Mouse (Mus musculus): Measurements from ENCODE around the gene Sfn.
A peak's percentile ranks its signal among the peaks of the same experiment; 100 is the strongest.

The Sfn gene

DNA sequence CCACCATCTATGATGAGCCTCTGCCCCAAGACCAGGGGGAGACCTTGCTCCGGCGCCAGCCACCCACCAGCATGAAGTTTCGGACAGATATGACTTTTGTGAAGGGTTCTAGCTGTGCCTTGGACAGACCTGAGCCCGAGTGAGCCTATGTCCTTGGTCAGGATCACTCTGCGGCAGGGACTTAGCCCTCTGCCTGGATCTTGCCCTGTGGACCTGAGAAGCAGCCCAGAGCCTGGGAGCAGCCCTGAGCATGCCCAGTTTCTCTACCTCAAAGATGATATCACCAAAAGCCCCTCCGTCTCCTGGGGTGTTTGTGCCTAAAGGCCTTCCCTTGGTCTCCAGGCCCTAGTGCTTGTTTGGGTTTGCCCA lies 18.3 kb downstream of the Sfn start:
- DNase-seq (ENCODE audit: low read depth, low spot score), result no peak

- DNase-seq (ENCODE audit: low read depth, low spot score), result no peak
Measured at GRCm38 (mm10) chr4:133577983-133578382, 24.0 kb downstream of the Sfn start.

- no peak for DNase-seq (ENCODE audit: low read depth, low spot score)
Measured at GRCm38 (mm10) chr4:133574843-133575202, 27.1 kb downstream of the Sfn start.

GRCm38 (mm10) chr4:133574070-133574842 lies 27.7 kb downstream of the Sfn start, which contains the start of gene Gpatch3:
Gene Gpatch3 (plus strand): TSS chr4:133574745.
- DNase-seq (ENCODE audit: low read depth, low spot score), result peak; percentile 94

DNA sequence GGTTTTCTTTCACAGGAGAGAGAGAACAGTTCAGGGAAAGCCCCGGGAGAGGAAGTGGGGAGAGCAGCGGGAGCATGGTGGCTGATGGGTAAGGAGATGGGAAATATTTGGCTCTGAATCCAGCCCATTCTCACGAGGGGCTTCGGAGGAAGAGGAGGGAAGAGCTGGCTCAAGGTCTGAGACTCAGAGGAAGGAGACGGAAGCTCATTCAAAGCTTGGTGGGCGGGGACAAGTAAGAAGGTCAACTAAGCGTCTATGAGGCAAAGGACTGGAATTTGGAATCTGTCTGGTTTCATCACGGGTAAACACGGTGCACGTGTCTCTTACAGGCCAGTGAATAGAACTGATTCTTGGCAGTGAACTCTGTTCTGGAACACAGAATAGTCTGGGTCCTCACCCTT lies 31.9 kb downstream of the Sfn start:
- no peak for DNase-seq (ENCODE audit: low read depth, low spot score)

GRCm38 (mm10) chr4:133569291-133570065 lies 32.5 kb downstream of the Sfn start:
- DNase-seq (ENCODE audit: low read depth, low spot score), result no peak

GRCm38 (mm10) chr4:133567251-133567650 lies 34.7 kb downstream of the Sfn start:
- DNase-seq (ENCODE audit: low read depth, low spot score), result no peak

DNA sequence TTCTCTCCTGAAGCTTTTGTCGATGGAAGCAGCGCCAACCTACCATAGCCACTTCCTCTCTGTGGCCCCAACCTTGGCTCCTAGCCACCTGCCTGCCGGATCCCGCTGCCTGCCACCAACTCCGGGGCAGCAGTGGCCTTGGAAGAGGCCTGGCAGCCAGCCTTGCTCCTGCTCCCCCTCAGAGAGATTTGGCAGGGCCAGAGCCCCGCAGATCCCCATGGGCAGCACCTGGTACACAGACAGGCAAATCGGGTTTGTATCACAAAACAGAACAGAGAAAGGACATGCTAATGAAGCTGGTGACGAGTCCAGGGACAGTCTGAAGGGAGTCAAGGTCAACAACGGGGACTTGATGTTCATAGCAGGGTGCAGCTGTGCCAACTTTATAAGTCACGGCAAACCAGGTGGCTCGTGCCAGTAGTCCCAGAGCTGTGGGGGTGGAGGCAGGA lies 38.8 kb downstream of the Sfn start:
- no peak for DNase-seq (ENCODE audit: low read depth, low spot score)

- DNase-seq (ENCODE audit: low read depth, low spot score), result no peak
Measured at GRCm38 (mm10) chr4:133561622-133562021, 40.3 kb downstream of the Sfn start.

DNA sequence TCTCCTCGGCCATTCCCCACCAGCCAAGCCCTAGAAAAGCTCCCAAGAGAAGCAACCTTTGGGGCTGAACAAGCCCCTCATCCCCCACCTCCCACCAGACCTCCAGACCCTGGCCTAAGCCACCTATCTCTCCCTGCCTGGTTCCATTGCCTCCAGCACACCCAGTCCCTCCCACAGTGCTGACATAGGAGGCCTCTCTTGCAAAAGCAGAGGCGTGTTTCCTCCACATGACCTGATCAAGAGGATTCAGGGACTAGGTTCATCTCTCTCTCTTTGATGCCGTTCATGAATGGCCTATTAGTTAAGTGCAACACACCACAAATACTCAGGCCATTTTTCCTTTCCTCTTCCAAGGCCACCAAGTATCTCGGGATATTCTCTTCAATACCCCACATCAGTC lies 42.1 kb downstream of the Sfn start:
- DNase-seq (ENCODE audit: low read depth, low spot score), result no peak

- peak; percentile 18 for DNase-seq (ENCODE audit: low read depth, low spot score)
Measured at GRCm38 (mm10) chr4:133557041-133557717, 44.8 kb downstream of the Sfn start.

DNA sequence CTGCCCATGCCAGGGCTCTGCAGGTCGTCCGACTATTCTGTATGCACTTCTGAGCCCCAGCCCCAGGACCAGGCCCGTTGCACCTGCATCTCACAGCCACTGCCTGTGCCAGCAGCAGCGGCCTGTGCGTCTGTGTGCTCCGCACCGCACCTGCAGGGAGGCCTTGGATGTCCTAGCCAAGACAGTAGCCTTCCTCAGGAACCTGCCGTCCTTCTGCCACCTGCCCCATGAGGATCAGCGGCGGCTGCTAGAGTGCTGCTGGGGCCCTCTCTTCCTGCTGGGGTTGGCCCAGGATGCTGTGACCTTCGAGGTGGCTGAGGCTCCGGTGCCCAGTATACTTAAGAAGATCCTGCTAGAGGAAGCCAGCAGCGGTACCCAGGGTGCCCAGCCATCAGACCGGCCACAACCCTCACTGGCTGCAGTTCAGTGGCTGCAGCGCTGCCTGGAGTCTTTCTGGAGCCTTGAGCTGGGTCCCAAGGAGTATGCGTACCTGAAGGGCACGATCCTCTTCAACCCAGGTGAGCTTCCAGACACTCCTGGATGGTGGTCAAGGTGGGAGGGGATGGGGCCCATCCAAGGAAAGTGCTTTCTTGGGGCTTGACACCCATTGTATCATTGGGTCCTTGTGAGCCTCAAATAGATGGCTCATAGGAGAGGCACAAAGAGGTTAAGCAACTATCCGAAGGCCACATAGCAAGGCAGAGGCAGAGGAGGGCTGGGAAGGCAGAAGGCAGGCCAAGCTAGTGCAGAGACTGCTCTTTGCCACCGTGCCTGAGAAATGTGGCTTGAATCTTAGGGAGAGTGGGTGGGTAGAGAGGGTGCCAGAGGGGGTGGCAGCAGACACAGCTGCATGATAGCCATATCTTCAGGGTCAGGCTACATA lies 48.3 kb downstream of the Sfn start:
- DNase-seq (ENCODE audit: low read depth, low spot score), result no peak

GRCm38 (mm10) chr4:133552768-133553447 lies 49.1 kb downstream of the Sfn start, which contains the start of gene Nr0b2:
Gene Nr0b2 (plus strand): TSS chr4:133553376.
- DNase-seq (ENCODE audit: low read depth, low spot score), result no peak

GRCm38 (mm10) chr4:133552029-133552428 lies 49.9 kb downstream of the Sfn start:
- DNase-seq (ENCODE audit: low read depth, low spot score), result no peak

All from mesoderm, embryonic 11.5 days (tissue).